Mouse (Mus musculus) E14TG2a.4 (cell line): ENCODE measurements around the gene Fabp1.

Source experiments
- H3K27me3 ChIP-seq: 2 replicates; pipeline ENCODE4 v1.6.1; 2014; ENCODE audit warnings: low read length, control low read depth; ENCODE audit not compliant: insufficient read depth
- H3K36me3 ChIP-seq: 2 replicates; pipeline ENCODE4 v1.6.1; 2014; ENCODE audit warnings: low read length, control low read depth; ENCODE audit not compliant: insufficient read depth
- H3K4me1 ChIP-seq: replicated peaks from 2 replicates; pipeline ENCODE4 v1.6.1; 2014; ENCODE audit warnings: low read depth, low read length, control low read depth
- H3K4me3 ChIP-seq: replicated peaks from 2 replicates; pipeline ENCODE4 v1.5.1; 2014; ENCODE audit warnings: mild to moderate bottlenecking, low read length
- H3K9me3 ChIP-seq: 2 replicates; pipeline ENCODE4 v1.6.1; 2014; ENCODE audit warnings: low read length, control low read depth
- CTCF ChIP-seq: conservative IDR thresholded peaks from 2 replicates; pipeline ENCODE4 v1.5.1; 2014; ENCODE audit warnings: low read length
- NANOG ChIP-seq: IDR thresholded peaks from 2 replicates; pipeline ENCODE4 v1.6.1; 2014; ENCODE audit warnings: borderline replicate concordance, low read length, mixed read lengths
- POU5F1 ChIP-seq: IDR thresholded peaks from 2 replicates; pipeline ENCODE4 v1.6.1; 2014; ENCODE audit warnings: low read length, borderline replicate concordance

The Fabp1 gene

GRCm38 (mm10) chr6:71172812-71173580, 26.6 kb upstream of the Fabp1 start:
- no peaks in the 10 kb centered on the region for H3K36me3 ChIP-seq
- H3K27me3 ChIP-seq: no peaks in the 10 kb centered on the region
- H3K4me1 ChIP-seq: no peaks in the 10 kb centered on the region
- H3K4me3 ChIP-seq: no peak overlapping the region
- TF ChIP-seq POU5F1 (no peak), NANOG (no peak), CTCF (no peak)
- H3K9me3 ChIP-seq: no peaks in the 10 kb centered on the region

DNA sequence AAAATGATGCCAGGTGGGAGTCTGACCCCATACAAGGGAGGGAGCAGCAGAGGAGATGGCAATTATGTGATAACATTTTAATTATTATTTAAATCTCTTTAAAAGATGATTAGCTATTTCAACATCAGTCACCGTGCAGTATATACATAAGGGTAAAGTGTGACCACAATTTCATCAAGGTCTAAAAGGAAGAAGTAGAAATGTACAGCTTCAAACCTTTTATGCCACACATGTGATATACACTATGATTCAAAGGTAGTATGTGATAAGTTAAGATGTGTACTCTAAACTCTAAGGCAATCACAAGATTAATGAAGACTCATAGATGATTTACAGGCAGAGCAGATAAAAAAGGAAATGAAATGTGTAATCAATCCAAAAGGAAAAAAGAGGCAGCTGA, 19.0 kb upstream of the Fabp1 start:
- TF ChIP-seq POU5F1 (no peak), CTCF (no peak), NANOG (no peak)
- Histone ChIP-seq H3K36me3 (no peaks in the 10 kb centered on the region), H3K27me3 (no peaks in the 10 kb centered on the region; the same call in 1 of the 2 replicates), H3K9me3 (no peaks in the 10 kb centered on the region), H3K4me1 (peaks cover 7% of the 10 kb centered on the region), H3K4me3 (no peak overlapping the region)

- TF ChIP-seq CTCF (no peak), POU5F1 (no peak), NANOG (no peak)
- H3K27me3 ChIP-seq: no peaks in the 10 kb centered on the region; the same call in 1 of the 2 replicates
- no peaks in the 10 kb centered on the region for H3K9me3 ChIP-seq
- H3K36me3 ChIP-seq: no peaks in the 10 kb centered on the region
- H3K4me1 ChIP-seq: peaks cover 5% of the 10 kb centered on the region
- H3K4me3 ChIP-seq: no peak overlapping the region
These were observed 14.6 kb upstream of the Fabp1 start for GRCm38 (mm10) chr6:71184941-71185604.

GRCm38 (mm10) chr6:71189578-71189977, 10.0 kb upstream of the Fabp1 start:
- Histone ChIP-seq H3K4me1 (peaks cover 5% of the 10 kb centered on the region), H3K27me3 (no peaks in the 10 kb centered on the region), H3K9me3 (no peaks in the 10 kb centered on the region), H3K36me3 (no peaks in the 10 kb centered on the region), H3K4me3 (no peak overlapping the region)
- TF ChIP-seq NANOG (0 out of 2 replicates have a peak, but pooled peaks have one; percentile 3), CTCF (no peak)

DNA sequence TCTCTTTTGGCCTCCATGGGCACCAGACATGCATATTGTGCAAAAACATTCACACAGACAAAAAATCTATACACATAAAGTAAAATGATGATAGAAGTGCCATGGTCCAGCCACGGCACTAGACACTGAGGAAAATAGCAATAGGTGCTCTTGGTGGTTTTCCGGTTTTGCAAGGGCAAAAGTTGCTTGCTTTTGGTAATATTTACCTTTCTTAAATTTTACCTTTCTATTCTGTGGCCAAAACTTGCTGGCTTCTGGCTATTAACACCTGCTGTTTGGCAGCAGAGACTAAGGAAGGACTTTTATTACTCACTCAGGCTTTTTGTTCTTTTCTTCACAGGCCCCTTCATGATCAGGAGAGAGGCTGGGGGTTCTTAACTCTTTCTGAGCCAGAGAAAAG, 9.1 kb upstream of the Fabp1 start:
- H3K4me3 ChIP-seq: no peak overlapping the region
- no peak for TF ChIP-seq CTCF
- no peak for TF ChIP-seq NANOG
- TF ChIP-seq POU5F1: no peak
- peaks cover 5% of the 10 kb centered on the region for H3K4me1 ChIP-seq
- H3K36me3 ChIP-seq: no peaks in the 10 kb centered on the region
- no peaks in the 10 kb centered on the region for H3K9me3 ChIP-seq
- peaks cover 1% of the 10 kb centered on the region; the same call in 1 of the 2 replicates for H3K27me3 ChIP-seq

GRCm38 (mm10) chr6:71193151-71193740, 6.4 kb upstream of the Fabp1 start:
- no peak for TF ChIP-seq CTCF
- TF ChIP-seq POU5F1: no peak
- TF ChIP-seq NANOG: no peak
- no peaks in the 10 kb centered on the region for H3K36me3 ChIP-seq
- H3K4me3 ChIP-seq: no peak overlapping the region
- no peaks in the 10 kb centered on the region for H3K9me3 ChIP-seq
- H3K4me1 ChIP-seq: peaks cover 15% of the 10 kb centered on the region
- H3K27me3 ChIP-seq: peaks cover 12% of the 10 kb centered on the region

DNA sequence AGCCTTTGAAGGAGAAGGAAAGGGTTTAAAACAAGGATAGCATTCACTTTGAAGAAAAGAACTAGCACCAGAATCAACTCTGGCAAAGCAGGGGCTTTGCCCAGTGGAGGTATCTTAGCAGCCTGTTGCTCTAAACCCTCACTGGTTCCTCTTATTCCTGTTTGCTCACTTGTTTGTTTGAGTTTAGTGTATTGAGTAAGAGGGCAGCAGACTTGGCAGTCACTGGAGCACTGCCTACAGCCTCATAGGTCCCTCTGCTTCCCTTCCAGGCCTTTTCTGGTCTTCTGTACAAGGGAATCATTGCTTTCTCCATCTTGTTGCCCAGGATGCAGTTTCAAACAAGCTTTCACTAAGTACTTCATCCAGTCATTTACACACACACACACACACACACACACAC, 3.5 kb upstream of the Fabp1 start:
- Histone ChIP-seq H3K9me3 (no peaks in the 10 kb centered on the region), H3K27me3 (peaks cover 12% of the 10 kb centered on the region)
- TF ChIP-seq NANOG (no peak), POU5F1 (no peak), CTCF (no peak)

DNA sequence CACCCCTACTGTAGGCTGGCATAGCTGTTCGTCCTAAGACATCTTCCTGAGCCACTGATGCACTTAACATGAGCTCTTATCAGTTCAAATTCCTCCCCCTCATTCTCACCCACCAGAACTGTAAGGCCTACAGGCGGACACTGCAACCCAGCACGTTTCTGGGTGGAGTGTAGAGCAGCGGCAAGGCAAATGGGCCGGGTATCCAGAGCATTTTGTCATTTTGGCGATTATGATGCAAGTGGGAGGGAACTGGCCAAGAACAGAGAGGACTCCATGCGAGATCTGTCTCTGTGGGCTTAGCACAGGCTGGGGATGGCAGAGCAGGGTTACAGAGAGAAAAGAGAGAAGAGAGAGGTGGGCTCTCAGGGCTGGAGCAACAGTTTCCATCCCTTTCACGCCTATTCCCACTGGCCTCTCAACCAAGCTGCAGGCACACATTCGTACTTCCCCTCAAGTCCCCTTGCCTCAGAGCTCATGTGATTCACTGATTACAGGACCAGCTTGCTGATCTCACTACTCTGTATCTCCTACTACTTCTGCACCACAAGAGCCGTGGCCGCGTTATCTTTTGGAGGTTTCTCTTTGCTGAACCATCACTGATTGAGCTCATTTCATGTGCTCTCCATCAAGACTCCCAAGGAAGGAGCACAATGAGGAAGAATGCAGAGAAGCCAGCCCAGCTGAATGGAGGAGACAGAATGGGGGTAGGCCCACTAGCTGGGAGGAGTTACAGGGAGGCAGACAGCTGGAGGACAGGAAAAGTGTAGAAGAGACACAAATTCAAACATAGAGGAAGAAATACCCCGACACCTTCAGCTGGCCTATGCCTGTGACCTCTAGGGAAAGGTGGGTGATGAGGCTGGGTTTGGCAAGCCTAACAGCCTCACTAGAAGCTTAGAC, 1.7 kb upstream of the Fabp1 start:
- Histone ChIP-seq H3K36me3 (no peaks in the 10 kb centered on the region), H3K9me3 (no peaks in the 10 kb centered on the region), H3K4me1 (peaks cover 28% of the 10 kb centered on the region), H3K27me3 (peaks cover 21% of the 10 kb centered on the region), H3K4me3 (no peak overlapping the region)
- no peak for TF ChIP-seq NANOG
- no peak for TF ChIP-seq CTCF
- TF ChIP-seq POU5F1: no peak

More for the DNA sequence above, 3.5 kb upstream of the Fabp1 start:
- H3K4me1 ChIP-seq: peaks cover 17% of the 10 kb centered on the region
- H3K36me3 ChIP-seq: no peaks in the 10 kb centered on the region
- no peak overlapping the region for H3K4me3 ChIP-seq
